Mouse (Mus musculus) embryonic facial prominence, embryonic 12.5 days (tissue): Measurements from ENCODE around the gene Slc30a3. TPM values are rescaled to one million over a fixed set of nuclear protein-coding genes. Genes with fewer than 3 reads are reported as not detected.
"Not testable (repeated sequence)": the region's sequence is repeated elsewhere in the genome, so short reads cannot be mapped to it uniquely, and the experiment has no call there.

ENCODE experiments used
- ATAC-seq: fragments of 200-750 bp; cut with Nextera tagmentation; 2 replicates; pipeline ENCODE4 v1.8.0; 2017; ENCODE audit not compliant: insufficient number of reproducible peaks, insufficient read depth, low FRiP score, low TSS enrichment
- H3K27ac ChIP-seq: fragments of 300-500 bp; sonication (generic); 2 replicates; pipeline ENCODE4 v1.5.1; 2016; ENCODE audit warnings: mild to moderate bottlenecking
- H3K27me3 ChIP-seq: fragments of 300-500 bp; sonication (generic); 2 replicates; pipeline ENCODE4 v1.6.1; 2016; ENCODE audit warnings: mild to moderate bottlenecking, moderate library complexity
- H3K36me3 ChIP-seq: fragments of 300-500 bp; sonication (generic); 2 replicates; pipeline ENCODE4 v1.6.1; 2016; ENCODE audit warnings: mild to moderate bottlenecking
- H3K4me1 ChIP-seq: fragments of 300-500 bp; sonication (generic); 2 replicates; pipeline ENCODE4 v1.6.1; 2016
- H3K4me2 ChIP-seq: fragments of 300-500 bp; sonication (generic); replicated peaks from 2 replicates; pipeline ENCODE4 v1.6.1; 2016; ENCODE audit warnings: mild to moderate bottlenecking, moderate library complexity
- H3K4me3 ChIP-seq: fragments of 300-500 bp; sonication (generic); 2 replicates; pipeline ENCODE4 v1.5.1; 2016; ENCODE audit warnings: mild to moderate bottlenecking
- H3K9ac ChIP-seq: fragments of 300-500 bp; sonication (generic); 2 replicates; pipeline ENCODE4 v1.6.1; 2016; ENCODE audit warnings: mild to moderate bottlenecking, moderate library complexity
- H3K9me3 ChIP-seq: fragments of 300-500 bp; sonication (generic); 2 replicates; pipeline ENCODE4 v1.6.1; 2016; ENCODE audit warnings: mild to moderate bottlenecking, moderate library complexity
- WGBS: fragments of 180-500 bp; shearing (Covaris S2); methylation state at CpG from one replicate; pipeline ENCODE4 v1.1.7; 2016; 5-methylcytosine and 5-hydroxymethylcytosine counted together
- polyA plus RNA-seq: library from polyadenylated mRNA; unstranded; fragments of >200 nt; fragmentation: Nextera tagmentation; extraction: Ambion mirVana; gene quantifications from 2 replicates; pipeline ENCODE4 v1.2.1, GENCODE M21; 2016

Slc30a3 gene
- polyA plus RNA-seq, 1 experiment from 2014 or later = 0.22 TPM

DNA sequence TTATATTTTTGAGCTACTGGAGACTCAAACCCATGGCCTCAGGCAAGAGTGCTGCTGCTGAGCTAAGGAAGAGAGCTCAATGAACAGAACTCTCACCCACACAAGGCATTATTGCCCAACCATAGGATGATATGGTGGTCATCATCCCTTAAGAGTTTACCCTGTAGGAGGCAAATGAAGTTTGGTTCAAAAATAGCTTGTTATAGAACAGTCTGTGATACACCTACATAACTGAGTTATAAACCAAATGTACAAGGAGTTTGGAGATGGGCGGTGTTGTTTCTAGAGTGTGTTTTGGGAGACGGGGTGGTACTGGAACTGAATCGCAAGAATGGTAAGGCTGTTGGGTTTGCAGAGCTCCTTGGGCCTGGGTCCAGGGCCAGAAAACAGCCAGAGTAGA, 38.2 kb downstream of the Slc30a3 start:
- WGBS = 97% methylated on average over 3 of the region's 3 CpGs
- Histone ChIP-seq H3K36me3 (peaks cover 94% of the 10 kb centered on the region), H3K27ac (no peak overlapping the region), H3K27me3 (no peaks in the 10 kb centered on the region), H3K9ac (no peak overlapping the region), H3K4me1 (no peaks in the 10 kb centered on the region), H3K4me2 (no peak overlapping the region), H3K4me3 (no peak overlapping the region), H3K9me3 (no peaks in the 10 kb centered on the region)
- ATAC-seq = no peak

DNA sequence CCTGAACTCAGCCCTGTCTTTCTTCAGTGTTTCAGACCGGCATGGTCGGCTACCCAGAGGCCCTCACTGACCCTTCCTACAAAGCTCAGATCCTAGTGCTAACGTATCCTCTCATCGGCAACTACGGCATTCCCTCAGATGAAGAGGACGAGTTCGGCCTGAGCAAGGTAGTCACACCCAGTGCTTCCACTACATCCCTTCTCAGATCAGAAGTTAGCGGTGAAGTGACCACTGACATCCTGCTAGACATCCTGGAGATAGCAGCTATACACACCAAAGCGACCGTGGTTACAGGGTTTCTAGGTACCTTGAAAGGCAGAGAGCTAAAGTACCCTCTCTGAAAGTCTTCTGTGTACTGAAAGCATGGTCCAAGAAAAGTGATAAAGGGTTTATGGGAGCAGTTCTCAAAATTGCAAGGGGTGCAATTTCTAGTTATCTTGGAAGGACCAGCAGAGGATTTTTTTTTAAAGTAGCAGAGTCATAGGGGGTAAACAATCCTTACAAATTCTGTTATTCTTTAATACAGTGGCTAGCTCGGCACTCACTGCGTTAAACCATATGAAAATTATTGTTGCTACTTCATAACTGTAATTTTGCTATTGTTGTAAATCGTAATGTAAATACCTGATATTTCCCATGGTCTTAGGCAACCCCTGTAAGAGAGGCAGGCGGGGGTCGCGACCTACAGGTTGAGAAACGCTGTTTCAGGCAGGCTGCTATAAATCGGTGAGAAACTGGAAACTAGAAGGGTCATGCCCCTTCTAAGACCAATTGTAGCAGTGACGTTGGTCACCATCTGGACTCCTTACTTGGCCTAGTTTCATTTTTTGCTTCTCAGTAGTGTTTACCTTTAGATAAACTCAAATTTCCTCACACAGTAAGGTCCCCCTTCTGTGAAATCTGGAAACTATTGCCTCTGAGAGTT, 52.6 kb downstream of the Slc30a3 start:
- peak overlapping the region; percentile 88 for H3K4me2 ChIP-seq
- H3K9me3 ChIP-seq = no peaks in the 10 kb centered on the region
- H3K9ac ChIP-seq = peak overlapping the region; percentile 74
- peaks cover 11% of the 10 kb centered on the region for H3K4me1 ChIP-seq
- H3K36me3 ChIP-seq = peaks cover 26% of the 10 kb centered on the region
- peak overlapping the region; percentile 72 for H3K27ac ChIP-seq
- peak overlapping the region; percentile 65 for H3K4me3 ChIP-seq
- 18% methylated on average over 19 of the region's 19 CpGs for WGBS
- no peak for ATAC-seq
- no peaks in the 10 kb centered on the region for H3K27me3 ChIP-seq

- Histone ChIP-seq H3K36me3 (peaks cover 16% of the 10 kb centered on the region), H3K4me3 (peak within 1 kb of the TSS; percentile 65), H3K4me2 (peak within 1 kb of the TSS; percentile 88), H3K4me1 (peaks cover 11% of the 10 kb centered on the region), H3K9me3 (no peaks in the 10 kb centered on the region), H3K9ac (peak within 1 kb of the TSS; percentile 74), H3K27ac (peak within 1 kb of the TSS; percentile 72), H3K27me3 (no peaks in the 10 kb centered on the region)
- under 1% methylated on average over 59 of the region's 64 CpGs for WGBS
- ATAC-seq = peak; percentile 95
Observed at GRCm38 (mm10) chr5:31054261-31055215, 53.5 kb downstream of the Slc30a3 start, which contains the start of gene Cad. Gene Cad, plus strand, starts transcription at chr5:31054780.

DNA sequence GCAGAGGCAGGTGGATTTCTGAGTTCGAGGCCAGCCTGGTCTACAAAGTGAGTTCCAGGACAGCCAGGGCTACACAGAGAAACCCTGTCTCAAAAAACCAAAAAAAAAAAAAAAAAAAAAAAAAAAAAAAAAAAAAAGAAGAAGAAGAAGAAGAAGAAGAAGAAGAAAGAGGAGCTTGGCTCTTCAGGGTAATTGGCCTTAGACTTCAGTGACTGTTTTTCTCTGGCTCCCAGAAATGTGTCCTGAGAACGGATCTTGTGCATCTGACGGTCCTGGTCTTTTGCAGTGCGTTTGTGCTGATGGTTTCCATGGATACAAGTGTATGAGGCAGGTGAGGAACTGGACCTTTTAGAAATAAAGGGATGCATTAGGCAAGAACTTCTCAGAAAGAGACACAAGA, 54.3 kb downstream of the Slc30a3 start:
- not testable (repeated sequence) for ATAC-seq, H3K27me3 ChIP-seq, H3K36me3 ChIP-seq, H3K9me3 ChIP-seq, H3K9ac ChIP-seq
- peaks cover 11% of the 10 kb centered on the region for H3K4me1 ChIP-seq
- peak overlapping the region; percentile 88 for H3K4me2 ChIP-seq
- 60% methylated on average over 4 of the region's 4 CpGs for WGBS
- peak overlapping the region; percentile 65 for H3K4me3 ChIP-seq
- H3K27ac ChIP-seq = peak overlapping the region; percentile 65; the same call in 1 of the 2 replicates

DNA sequence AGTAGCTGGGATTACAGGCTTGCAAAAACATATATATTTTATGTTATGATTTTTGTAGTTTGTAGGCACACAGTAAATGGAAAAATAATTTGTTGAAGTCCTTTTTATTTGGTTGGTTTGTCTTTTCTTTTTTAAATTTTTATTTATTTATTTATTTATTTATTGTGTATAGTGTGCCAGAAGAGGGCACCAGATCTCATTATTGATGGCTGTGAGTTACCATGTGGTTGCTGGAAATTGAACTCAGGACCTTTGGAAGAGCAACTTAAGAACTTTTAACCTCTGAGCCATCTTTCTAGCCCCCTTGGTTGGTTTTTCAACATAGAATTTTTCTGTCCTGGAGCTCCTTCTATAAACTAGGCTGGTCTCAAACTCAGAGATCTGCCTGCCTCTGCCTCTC, 57.6 kb downstream of the Slc30a3 start:
- H3K9me3 ChIP-seq = no peaks in the 10 kb centered on the region
- no peak overlapping the region for H3K4me2 ChIP-seq
- H3K4me1 ChIP-seq = peaks cover 11% of the 10 kb centered on the region
- ATAC-seq = no peak
- 0 out of 2 replicates have a peak, but pooled peaks cover 6% of the 10 kb centered on the region for H3K36me3 ChIP-seq
- H3K27ac ChIP-seq = no peak overlapping the region
- H3K9ac ChIP-seq = no peak overlapping the region
- H3K4me3 ChIP-seq = no peak overlapping the region
- H3K27me3 ChIP-seq = no peaks in the 10 kb centered on the region

DNA sequence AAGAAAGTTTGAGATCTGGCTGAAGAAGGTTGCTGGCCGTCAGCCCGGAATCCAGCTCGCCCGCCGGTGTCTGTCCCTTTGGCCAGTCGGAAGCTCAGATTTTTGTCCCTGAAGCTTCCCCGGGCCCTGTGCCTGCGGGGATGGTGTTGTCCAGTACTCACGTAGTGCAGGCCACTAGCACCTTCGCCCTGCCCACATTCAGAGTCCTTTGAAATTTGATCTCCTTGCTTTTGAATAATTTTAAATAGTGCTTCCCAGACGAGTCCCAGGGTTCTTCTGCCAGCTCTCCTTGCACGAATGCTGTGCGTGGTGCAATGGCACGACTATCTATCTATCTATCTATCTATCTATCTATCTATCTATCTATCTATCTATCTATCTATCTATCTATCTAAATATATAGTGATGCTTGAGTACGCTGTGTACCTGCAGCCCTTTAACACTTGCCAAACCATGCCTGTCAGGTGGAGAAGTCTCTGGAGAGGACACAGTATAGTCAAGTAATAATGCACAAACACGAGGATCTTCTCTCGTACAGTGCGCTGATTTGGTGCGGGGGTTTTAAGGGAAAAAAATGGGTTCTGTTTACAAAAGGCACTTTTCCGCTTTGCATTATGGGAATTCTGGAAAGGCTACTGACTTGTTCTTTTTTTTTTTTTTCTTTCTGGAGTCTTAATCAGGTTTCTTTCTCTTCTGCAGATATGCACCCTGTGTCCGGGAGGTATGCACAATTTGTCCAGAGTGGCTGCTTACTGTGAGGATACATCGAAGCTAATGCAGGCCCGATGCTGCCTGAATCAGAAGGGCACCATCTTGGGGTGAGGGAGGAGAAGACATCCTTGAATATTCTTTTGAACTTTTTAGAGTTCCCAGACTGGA, 59.0 kb downstream of the Slc30a3 start, which contains the start of gene Slc5a6:
Gene Slc5a6, minus strand, starts transcription at position 162 of the 879 bp plus-strand sequence.
- Histone ChIP-seq H3K4me3 (peak within 1 kb of the TSS; percentile 56), H3K9me3 (no peaks in the 10 kb centered on the region), H3K27ac (peak within 1 kb of the TSS; percentile 88), H3K27me3 (no peaks in the 10 kb centered on the region), H3K4me1 (peaks cover 9% of the 10 kb centered on the region; the same call in 1 of the 2 replicates), H3K36me3 (0 out of 2 replicates have a peak, but pooled peaks cover 12% of the 10 kb centered on the region), H3K4me2 (peak within 1 kb of the TSS; percentile 79), H3K9ac (peak within 1 kb of the TSS; percentile 69)
- no peak for ATAC-seq
- 1% methylated on average over 23 of the region's 23 CpGs for WGBS

- Histone ChIP-seq H3K27me3 (no peaks in the 10 kb centered on the region), H3K27ac (peak within 1 kb of the TSS; percentile 88), H3K36me3 (peaks cover 18% of the 10 kb centered on the region; the same call in 1 of the 2 replicates), H3K9ac (peak within 1 kb of the TSS; percentile 69), H3K4me2 (peak within 1 kb of the TSS; percentile 79), H3K4me3 (peak within 1 kb of the TSS; percentile 56), H3K4me1 (peaks cover 7% of the 10 kb centered on the region; the same call in 1 of the 2 replicates), H3K9me3 (no peaks in the 10 kb centered on the region)
- WGBS = under 1% methylated on average over 73 of the region's 73 CpGs
- peak; percentile 97 for ATAC-seq
Observed at GRCm38 (mm10) chr5:31047848-31048762, 59.9 kb downstream of the Slc30a3 start, which contains the start of gene Atraid. Gene Atraid, plus strand, starts transcription at chr5:31048312.

GRCm38 (mm10) chr5:31047074-31047473, 61.0 kb downstream of the Slc30a3 start:
- peaks cover 7% of the 10 kb centered on the region; the same call in 1 of the 2 replicates for H3K4me1 ChIP-seq
- H3K9ac ChIP-seq = no peak overlapping the region
- peak overlapping the region; percentile 56 for H3K4me3 ChIP-seq
- WGBS = 75% methylated on average over 5 of the region's 5 CpGs
- H3K9me3 ChIP-seq = no peaks in the 10 kb centered on the region
- H3K27ac ChIP-seq = no peak overlapping the region
- ATAC-seq = no peak
- H3K27me3 ChIP-seq = no peaks in the 10 kb centered on the region
- H3K4me2 ChIP-seq = peak overlapping the region; percentile 79
- H3K36me3 ChIP-seq = peaks cover 15% of the 10 kb centered on the region; the same call in 1 of the 2 replicates

DNA sequence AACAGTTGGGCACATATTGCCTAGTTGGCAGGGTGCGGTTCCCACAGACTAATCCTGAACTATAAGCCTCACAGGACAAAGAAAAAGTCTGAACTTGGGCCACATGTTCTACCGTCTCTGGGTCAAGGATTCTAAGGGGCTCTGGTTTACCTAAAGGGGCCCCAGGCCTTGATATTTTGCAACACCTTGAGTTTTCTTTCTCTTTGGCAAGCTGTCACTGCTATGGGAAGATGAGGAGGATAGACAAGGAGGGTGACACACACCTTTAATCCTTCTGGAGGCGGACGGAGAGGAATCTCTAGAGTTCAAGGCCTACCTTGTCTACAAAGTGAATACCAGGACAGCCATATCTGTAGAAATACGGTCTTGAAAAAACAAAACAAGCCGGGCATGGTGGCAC, 61.6 kb downstream of the Slc30a3 start:
- no peak overlapping the region for H3K9ac ChIP-seq
- whole genome bisulfite sequencing = 88% methylated on average over 6 of the region's 6 CpGs
- H3K4me2 ChIP-seq = no peak overlapping the region
- H3K27me3 ChIP-seq = no peaks in the 10 kb centered on the region
- no peak overlapping the region for H3K27ac ChIP-seq
- no peaks in the 10 kb centered on the region for H3K9me3 ChIP-seq
- H3K4me3 ChIP-seq = no peak overlapping the region
- peaks cover 15% of the 10 kb centered on the region; the same call in 1 of the 2 replicates for H3K36me3 ChIP-seq
- no peak for ATAC-seq
- peaks cover 7% of the 10 kb centered on the region; the same call in 1 of the 2 replicates for H3K4me1 ChIP-seq
